Mouse (Mus musculus): Measurements from ENCODE around the gene Cd300a. TPM values are rescaled to one million over a fixed set of nuclear protein-coding genes. Genes with fewer than 3 reads are reported as not detected.
"Not testable (repeated sequence)": the region's sequence is repeated elsewhere in the genome, so short reads cannot be mapped to it uniquely, and the experiment has no call there.

Cd300a gene
- polyA plus RNA-seq, 1 experiment from 2014 or later = 0.79 TPM

DNA sequence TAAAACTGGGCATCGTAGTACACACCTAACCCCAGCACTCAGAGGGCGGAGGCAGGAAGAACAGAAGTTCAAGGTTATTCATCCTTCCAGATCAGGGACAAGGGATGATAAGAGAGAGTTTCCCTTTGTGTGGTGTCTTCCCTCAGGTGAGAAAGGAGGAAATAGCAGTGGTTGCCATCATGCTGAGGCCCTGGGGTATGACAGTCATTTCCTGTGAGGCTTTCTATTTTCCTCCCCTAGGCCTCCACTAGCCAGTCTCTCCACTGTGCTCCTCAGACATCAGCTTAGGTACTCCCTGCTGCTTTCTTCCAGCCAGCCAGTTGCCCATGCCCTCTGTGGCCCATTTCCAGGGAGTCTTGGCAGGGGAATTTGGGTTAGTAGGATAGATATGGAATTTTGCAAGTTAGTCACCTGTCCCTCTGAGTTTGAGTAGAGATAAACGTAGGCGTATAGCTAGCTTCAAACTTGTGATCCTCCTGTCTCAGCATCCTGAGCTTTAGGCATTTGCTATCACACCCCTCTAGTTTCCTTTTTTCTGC lies 6.5 kb upstream of the Cd300a start:
- no peak overlapping the region for H3K4me3 ChIP-seq (ENCODE audit: low read depth, low read length)
- H3K36me3 ChIP-seq (ENCODE audit: control insufficient read depth, insufficient read depth, low read length) = no peaks in the 10 kb centered on the region
- no peaks in the 10 kb centered on the region for H3K4me1 ChIP-seq (ENCODE audit: control insufficient read depth, insufficient read depth, low read length)
- no peak overlapping the region for H3K4me2 ChIP-seq (ENCODE audit: low read depth, low read length)
- no peak for ATAC-seq (ENCODE audit: low read depth)
- H3K27ac ChIP-seq (ENCODE audit: low read depth, low read length) = no peak overlapping the region
- WGBS = 92% methylated on average over 4 of the region's 4 CpGs
- no peaks in the 10 kb centered on the region for H3K27me3 ChIP-seq (ENCODE audit: control insufficient read depth, insufficient read depth, low read length)
- no peak overlapping the region for H3K9ac ChIP-seq (replicated peaks; ENCODE audit: low read depth, low read length)
- no peaks in the 10 kb centered on the region for H3K9me3 ChIP-seq (ENCODE audit: control insufficient read depth, low read length)

DNA sequence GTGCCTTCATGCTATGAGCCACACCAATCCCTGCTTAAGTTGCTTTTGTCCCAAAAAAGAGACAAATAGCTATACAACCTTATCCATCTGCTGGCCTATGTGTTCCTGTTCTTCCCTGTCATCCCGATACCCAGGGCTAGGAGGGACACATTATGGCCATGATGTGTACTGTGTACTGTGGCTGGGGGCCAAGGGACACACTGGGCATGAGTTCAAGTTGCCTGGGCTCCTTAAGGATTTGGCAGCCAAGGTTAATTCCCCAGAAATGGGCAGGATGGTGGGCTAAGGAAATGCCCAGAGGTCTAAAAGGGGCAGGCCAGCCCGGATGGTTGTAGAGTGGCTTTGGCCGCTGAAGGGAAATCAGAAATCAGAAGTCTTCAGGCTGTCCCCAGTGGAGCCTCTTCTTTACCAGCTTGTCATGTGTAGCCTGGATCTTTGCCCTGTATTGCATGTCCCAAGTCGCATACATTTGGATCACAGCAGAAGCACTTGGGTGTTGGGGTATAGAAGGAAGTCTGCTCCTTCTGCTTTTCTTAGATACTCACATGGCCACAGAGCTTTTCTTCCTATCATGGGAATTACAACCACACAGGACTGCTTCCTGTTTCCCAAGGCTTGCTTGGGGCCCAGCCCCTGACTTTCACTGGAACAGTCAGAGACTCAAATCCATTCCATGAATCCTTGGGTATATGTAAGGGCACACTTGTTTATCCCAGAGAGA lies 5.3 kb upstream of the Cd300a start:
- Histone ChIP-seq H3K27me3 (ENCODE audit: control insufficient read depth, insufficient read depth, low read length) (no peaks in the 10 kb centered on the region), H3K4me3 (ENCODE audit: low read depth, low read length) (no peak overlapping the region), H3K4me2 (ENCODE audit: low read depth, low read length) (no peak overlapping the region), H3K4me1 (ENCODE audit: control insufficient read depth, insufficient read depth, low read length) (no peaks in the 10 kb centered on the region), H3K27ac (ENCODE audit: low read depth, low read length) (no peak overlapping the region), H3K9ac (replicated peaks; ENCODE audit: low read depth, low read length) (no peak overlapping the region), H3K36me3 (ENCODE audit: control insufficient read depth, insufficient read depth, low read length) (no peaks in the 10 kb centered on the region), H3K9me3 (ENCODE audit: control insufficient read depth, low read length) (no peaks in the 10 kb centered on the region)
- no peak for ATAC-seq (ENCODE audit: low read depth)
- WGBS = 88% methylated on average over 4 of the region's 4 CpGs

DNA sequence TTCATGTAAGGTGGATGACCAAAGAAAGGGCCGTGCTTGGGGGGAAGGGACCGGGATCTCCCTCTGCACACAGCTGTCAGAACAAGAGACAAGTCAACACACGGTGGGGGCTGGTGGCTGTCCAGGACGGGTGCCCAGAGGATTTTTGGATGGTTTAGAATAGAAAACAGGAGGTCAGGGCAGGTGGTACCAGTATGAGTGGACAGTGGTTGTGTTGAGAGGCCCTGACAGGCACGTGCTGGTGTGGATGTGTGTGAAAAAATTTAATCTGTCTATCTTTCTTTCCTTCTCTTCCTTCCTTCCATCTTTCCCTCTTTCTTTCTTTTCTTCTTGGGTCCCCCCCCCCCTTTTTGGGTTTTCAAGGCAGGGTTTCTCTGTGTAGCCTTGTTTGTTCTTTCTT lies 701 bp downstream of the Cd300a start:
- no peak overlapping the region for H3K4me3 ChIP-seq (ENCODE audit: low read depth, low read length)
- no peaks in the 10 kb centered on the region for H3K36me3 ChIP-seq (ENCODE audit: control insufficient read depth, insufficient read depth, low read length)
- no peak overlapping the region for H3K4me2 ChIP-seq (ENCODE audit: low read depth, low read length)
- no peaks in the 10 kb centered on the region for H3K27me3 ChIP-seq (ENCODE audit: control insufficient read depth, insufficient read depth, low read length)
- ATAC-seq (ENCODE audit: low read depth) = no peak
- H3K9me3 ChIP-seq (ENCODE audit: control insufficient read depth, low read length) = no peaks in the 10 kb centered on the region
- H3K9ac ChIP-seq (replicated peaks; ENCODE audit: low read depth, low read length) = no peak overlapping the region
- WGBS = 61% methylated on average over 5 of the region's 5 CpGs
- no peaks in the 10 kb centered on the region for H3K4me1 ChIP-seq (ENCODE audit: control insufficient read depth, insufficient read depth, low read length)
- no peak overlapping the region for H3K27ac ChIP-seq (ENCODE audit: low read depth, low read length)

DNA sequence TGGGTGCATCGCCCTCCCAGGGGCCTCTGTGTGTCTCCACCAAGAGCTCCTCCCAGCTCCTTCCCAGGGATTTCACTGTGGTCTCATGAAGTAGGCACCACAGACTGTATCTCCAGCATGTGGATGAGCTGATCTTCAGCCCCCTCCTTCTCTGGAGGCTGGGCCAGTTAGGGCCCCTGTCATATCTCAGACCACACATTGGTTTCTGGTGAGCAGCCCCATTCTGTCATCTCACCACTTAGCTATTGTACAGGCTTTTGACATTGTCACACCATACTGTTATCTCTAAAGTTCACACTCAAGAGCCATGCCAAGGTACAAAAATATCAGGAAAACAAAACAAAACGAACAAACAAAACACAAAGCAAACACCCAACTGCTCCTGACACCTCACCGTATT lies 6.2 kb downstream of the Cd300a start:
- Histone ChIP-seq H3K27ac (ENCODE audit: low read depth, low read length) (no peak overlapping the region), H3K4me3 (ENCODE audit: low read depth, low read length) (no peak overlapping the region), H3K9ac (replicated peaks; ENCODE audit: low read depth, low read length) (no peak overlapping the region), H3K36me3 (ENCODE audit: control insufficient read depth, insufficient read depth, low read length) (no peaks in the 10 kb centered on the region), H3K27me3 (ENCODE audit: control insufficient read depth, insufficient read depth, low read length) (no peaks in the 10 kb centered on the region), H3K4me2 (ENCODE audit: low read depth, low read length) (no peak overlapping the region), H3K4me1 (ENCODE audit: control insufficient read depth, insufficient read depth, low read length) (no peaks in the 10 kb centered on the region), H3K9me3 (ENCODE audit: control insufficient read depth, low read length) (no peaks in the 10 kb centered on the region)
- ATAC-seq (ENCODE audit: low read depth) = no peak
- WGBS = 86% methylated on average over 3 of the region's 3 CpGs

DNA sequence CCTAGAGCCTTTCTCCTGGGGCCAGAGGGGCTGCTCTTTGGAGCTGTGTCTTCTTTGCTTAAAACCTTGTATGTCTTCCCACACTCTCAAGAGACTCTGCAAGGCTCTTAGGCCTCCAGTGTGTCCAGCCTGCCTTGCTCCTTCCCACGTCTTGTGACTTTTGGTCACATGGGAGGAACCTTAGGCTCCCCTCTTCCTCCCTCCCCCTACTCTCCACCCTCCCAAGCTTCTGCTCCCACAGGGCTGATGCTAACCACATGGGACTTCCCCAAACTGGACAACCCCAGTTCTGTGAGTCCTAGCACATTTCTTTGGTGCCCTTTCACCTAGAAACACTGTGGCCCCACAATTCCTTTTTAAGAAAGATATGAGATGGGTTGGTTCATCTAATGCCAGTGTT lies 8.2 kb downstream of the Cd300a start:
- Histone ChIP-seq H3K9ac (replicated peaks; ENCODE audit: low read depth, low read length) (no peak overlapping the region), H3K9me3 (ENCODE audit: control insufficient read depth, low read length) (no peaks in the 10 kb centered on the region), H3K27ac (ENCODE audit: low read depth, low read length) (no peak overlapping the region), H3K36me3 (ENCODE audit: control insufficient read depth, insufficient read depth, low read length) (no peaks in the 10 kb centered on the region), H3K4me2 (ENCODE audit: low read depth, low read length) (no peak overlapping the region), H3K4me1 (ENCODE audit: control insufficient read depth, insufficient read depth, low read length) (no peaks in the 10 kb centered on the region), H3K27me3 (ENCODE audit: control insufficient read depth, insufficient read depth, low read length) (no peaks in the 10 kb centered on the region), H3K4me3 (ENCODE audit: low read depth, low read length) (no peak overlapping the region)
- WGBS = 60% methylated on average over 1 of the region's 1 CpGs
- no peak for ATAC-seq (ENCODE audit: low read depth)

DNA sequence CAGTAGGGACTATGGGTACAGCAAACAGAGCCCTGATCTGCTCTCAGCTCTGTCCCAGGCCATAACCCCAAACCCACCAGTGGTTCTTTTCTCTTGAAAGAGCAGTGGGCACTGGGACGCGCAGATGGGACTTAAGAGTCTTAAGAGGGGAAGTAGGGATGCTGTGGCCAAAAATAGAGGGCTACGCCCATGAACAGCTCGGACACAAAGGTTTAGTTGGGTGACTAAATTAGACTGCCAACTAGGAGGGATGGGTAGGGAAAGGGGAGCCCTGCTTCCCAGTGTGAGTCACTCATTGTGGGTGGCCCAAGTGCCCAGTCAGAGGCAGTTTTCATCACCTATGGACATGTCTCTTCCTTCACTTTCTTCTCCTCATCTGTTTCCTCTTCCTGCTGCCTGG lies 13.4 kb downstream of the Cd300a start:
- Histone ChIP-seq H3K9me3 (ENCODE audit: control insufficient read depth, low read length) (no peaks in the 10 kb centered on the region), H3K36me3 (ENCODE audit: control insufficient read depth, insufficient read depth, low read length) (no peaks in the 10 kb centered on the region), H3K4me2 (ENCODE audit: low read depth, low read length) (no peak overlapping the region), H3K9ac (replicated peaks; ENCODE audit: low read depth, low read length) (no peak overlapping the region), H3K27me3 (ENCODE audit: control insufficient read depth, insufficient read depth, low read length) (no peaks in the 10 kb centered on the region), H3K4me3 (ENCODE audit: low read depth, low read length) (no peak overlapping the region), H3K4me1 (ENCODE audit: control insufficient read depth, insufficient read depth, low read length) (no peaks in the 10 kb centered on the region), H3K27ac (ENCODE audit: low read depth, low read length) (no peak overlapping the region)
- no peak for ATAC-seq (ENCODE audit: low read depth)
- 88% methylated on average over 4 of the region's 4 CpGs for WGBS

DNA sequence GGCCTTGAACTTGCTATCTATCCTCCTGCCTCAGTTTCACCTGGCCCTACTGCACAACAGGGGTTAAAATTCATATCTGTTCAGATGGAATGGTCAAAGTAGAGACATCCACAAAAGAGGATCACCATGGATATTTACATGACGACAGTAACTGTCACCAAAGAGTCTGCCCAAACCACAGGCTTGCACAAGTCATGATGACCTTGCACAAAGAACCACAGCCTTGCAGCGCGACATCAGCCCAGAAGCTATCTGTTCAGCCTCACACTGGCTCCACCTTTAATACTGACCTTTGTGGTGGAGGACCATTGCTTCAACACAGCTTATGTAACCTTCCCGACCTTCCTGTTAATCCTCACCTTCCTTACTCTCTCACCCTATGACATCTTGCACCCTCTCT lies 17.7 kb downstream of the Cd300a start:
- H3K4me1 ChIP-seq (ENCODE audit: control insufficient read depth, insufficient read depth, low read length) = no peaks in the 10 kb centered on the region
- H3K4me2 ChIP-seq (ENCODE audit: low read depth, low read length) = no peak overlapping the region
- no peak overlapping the region for H3K9ac ChIP-seq (replicated peaks; ENCODE audit: low read depth, low read length)
- no peak overlapping the region for H3K4me3 ChIP-seq (ENCODE audit: low read depth, low read length)
- H3K9me3 ChIP-seq (ENCODE audit: control insufficient read depth, low read length) = no peaks in the 10 kb centered on the region
- 85% methylated on average over 4 of the region's 4 CpGs for WGBS
- no peaks in the 10 kb centered on the region for H3K36me3 ChIP-seq (ENCODE audit: control insufficient read depth, insufficient read depth, low read length)
- H3K27ac ChIP-seq (ENCODE audit: low read depth, low read length) = no peak overlapping the region
- H3K27me3 ChIP-seq (ENCODE audit: control insufficient read depth, insufficient read depth, low read length) = no peaks in the 10 kb centered on the region
- no peak for ATAC-seq (ENCODE audit: low read depth)

DNA sequence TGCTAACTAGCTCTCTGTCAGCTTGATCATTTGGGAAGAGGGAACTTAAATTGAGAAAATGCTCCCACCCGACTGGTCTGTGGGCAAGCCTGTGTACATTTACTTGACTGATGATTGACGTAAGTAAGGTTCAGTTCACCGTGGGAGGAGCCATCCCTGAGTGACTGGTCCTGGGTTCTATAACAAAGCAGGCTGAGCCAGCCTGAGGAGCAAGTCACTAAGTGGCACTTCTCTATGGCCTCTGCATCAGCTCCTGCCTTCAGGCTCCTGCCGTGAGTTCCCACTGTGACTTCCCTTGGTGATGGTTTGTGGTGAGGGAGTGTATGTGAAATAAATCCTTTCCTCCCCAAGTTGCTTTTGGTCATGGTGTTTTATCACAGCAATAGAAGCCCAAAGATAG lies 18.2 kb downstream of the Cd300a start:
- H3K36me3 ChIP-seq (ENCODE audit: control insufficient read depth, insufficient read depth, low read length) = no peaks in the 10 kb centered on the region
- no peaks in the 10 kb centered on the region for H3K4me1 ChIP-seq (ENCODE audit: control insufficient read depth, insufficient read depth, low read length)
- WGBS = 63% methylated on average over 4 of the region's 4 CpGs
- ATAC-seq (ENCODE audit: low read depth) = no peak
- no peak overlapping the region for H3K4me3 ChIP-seq (ENCODE audit: low read depth, low read length)
- H3K9me3 ChIP-seq (ENCODE audit: control insufficient read depth, low read length) = no peaks in the 10 kb centered on the region
- no peak overlapping the region for H3K9ac ChIP-seq (replicated peaks; ENCODE audit: low read depth, low read length)
- no peak overlapping the region for H3K27ac ChIP-seq (ENCODE audit: low read depth, low read length)
- H3K4me2 ChIP-seq (ENCODE audit: low read depth, low read length) = no peak overlapping the region
- no peaks in the 10 kb centered on the region for H3K27me3 ChIP-seq (ENCODE audit: control insufficient read depth, insufficient read depth, low read length)

DNA sequence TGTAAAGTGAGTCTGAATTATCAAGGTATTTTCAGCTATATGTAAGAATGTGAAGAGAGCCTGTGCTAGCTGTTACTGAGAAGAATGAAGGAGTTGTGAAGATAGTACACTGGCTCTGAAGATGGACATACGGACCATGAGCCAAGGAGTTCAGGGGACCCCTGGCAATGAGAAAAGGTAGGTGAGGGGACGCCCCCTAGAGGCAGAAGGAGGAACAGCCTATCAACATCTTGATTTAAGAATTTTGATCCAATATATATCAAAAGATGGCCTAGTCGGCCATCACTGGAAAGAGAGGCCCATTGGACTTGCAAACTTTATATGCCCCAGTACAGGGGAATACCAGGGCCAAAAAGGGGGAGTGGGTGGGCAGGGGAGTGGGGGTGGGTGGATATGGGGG lies 19.7 kb downstream of the Cd300a start:
- 40% methylated on average over 3 of the region's 3 CpGs for WGBS
- H3K27ac ChIP-seq (ENCODE audit: low read depth, low read length); H3K36me3 ChIP-seq (ENCODE audit: control insufficient read depth, insufficient read depth, low read length); H3K4me1 ChIP-seq (ENCODE audit: control insufficient read depth, insufficient read depth, low read length); H3K9ac ChIP-seq (replicated peaks; ENCODE audit: low read depth, low read length); H3K4me2 ChIP-seq (ENCODE audit: low read depth, low read length); H3K27me3 ChIP-seq (ENCODE audit: control insufficient read depth, insufficient read depth, low read length); ATAC-seq (ENCODE audit: low read depth); H3K4me3 ChIP-seq (ENCODE audit: low read depth, low read length); H3K9me3 ChIP-seq (ENCODE audit: control insufficient read depth, low read length): not testable (repeated sequence)
